Mouse (Mus musculus) heart, adult 2 months (tissue): ENCODE results near the gene Gfi1b.

Experiments
- CTCF ChIP-seq: fragments of 200-600 bp; IDR thresholded peaks from 2 replicates; pipeline ENCODE4 v1.8.1; 2022; ENCODE audit warnings: antibody characterized with exemption, mild to moderate bottlenecking, moderate library complexity
- EP300 ChIP-seq: fragments of 200-500 bp; IDR thresholded peaks from 2 replicates; pipeline ENCODE4 v1.6.1; 2011; ENCODE audit warnings: low read depth, low read length, control low read depth; ENCODE audit not compliant: insufficient read depth
- POLR2A ChIP-seq: fragments of 200-500 bp; IDR thresholded peaks from 2 replicates; pipeline ENCODE4 v1.6.1; 2011; ENCODE audit warnings: mild to moderate bottlenecking, low read depth, low read length, control low read depth; ENCODE audit not compliant: insufficient read depth

GRCm38 (mm10) chr2:28619369-28619768 is 2.4 kb downstream of the Gfi1b start:
- TF ChIP-seq POLR2A (no peak), CTCF (no peak), EP300 (no peak)
